In the genomic region with DNA sequence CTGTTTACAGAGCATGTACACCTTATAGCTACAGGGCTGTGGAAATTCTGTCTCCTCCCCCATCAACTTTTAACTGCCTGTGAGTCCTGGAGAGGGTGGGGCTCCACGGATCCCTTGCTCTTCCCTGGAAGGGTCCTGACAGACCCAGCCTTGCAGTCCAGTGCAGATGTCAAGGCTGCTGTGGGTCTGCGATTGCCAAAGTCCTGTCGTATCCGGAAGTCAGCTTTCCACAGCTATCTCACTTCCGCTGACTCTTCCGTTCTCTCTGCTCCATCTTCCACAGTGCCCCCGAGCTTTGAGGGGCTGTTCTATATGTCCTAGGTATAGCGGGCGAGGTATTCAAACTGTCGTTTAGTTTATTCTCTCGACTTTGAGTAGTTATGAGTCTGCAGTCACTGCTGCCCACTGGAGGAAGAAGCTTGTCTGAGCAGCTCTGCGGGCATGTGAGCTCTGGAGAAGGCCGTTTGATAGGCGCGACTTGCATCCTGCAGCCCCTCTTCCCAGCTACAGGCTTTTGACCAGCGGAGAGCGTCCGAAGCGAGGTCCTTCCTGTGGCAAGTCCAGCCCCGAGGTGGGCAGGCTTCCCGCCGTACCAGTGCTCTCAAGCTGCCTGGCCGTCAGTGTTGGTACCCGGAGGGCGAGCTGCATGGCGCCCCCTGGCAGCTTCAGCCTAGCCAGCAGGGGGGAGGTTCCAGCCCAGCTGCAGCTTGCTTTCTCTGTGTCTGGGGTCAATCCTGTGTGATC, we compare ENCODE assay signal across 7 mouse cellular contexts. TPM values are rescaled to one million over a fixed set of nuclear protein-coding genes. Genes with fewer than 3 reads are reported as not detected.
A peak's percentile ranks its signal among the peaks of the same experiment; 100 is the strongest.
DNase-seq lines count a peak whose midpoint lies in the region; ATAC-seq and TF ChIP-seq lines count a peak whose summit lies in the region.

No protein-coding gene starts in this region.

- peak; percentile 81 for ATAC-seq in granulocyte monocyte progenitor cell, adult 5-6 weeks (replicated peaks; ENCODE audit: poor library complexity, severe bottlenecking)
- ATAC-seq in intestine, embryonic 16.5 days: peak; percentile 67
- ATAC-seq in neural tube, embryonic 12.5 days (ENCODE audit: low FRiP score, low read depth): 0 out of 2 replicates have a peak, but pooled peaks have one; percentile 21

- TF ChIP-seq POLR2A in MEL (IDR thresholded peaks at IDR 0.05; ENCODE audit: control insufficient read depth in 1 of 2, insufficient read depth in 1 of 2, low read depth in 1 of 2, low read length in 2 of 2, poor library complexity in 1 of 2): no peak

- H3K27me3 ChIP-seq in MEL (ENCODE audit: control insufficient read depth in 1 of 2, insufficient read depth in 2 of 2, low read length in 2 of 2): no peaks in the 10 kb centered on the region
- no peaks in the 10 kb centered on the region for H3K27me3 ChIP-seq in intestine, embryonic 16.5 days (replicated peaks; ENCODE audit: control insufficient read depth, insufficient read depth, low read length)
- no peaks in the 10 kb centered on the region for H3K27me3 ChIP-seq in neural tube, embryonic 12.5 days (replicated peaks)

- TF ChIP-seq RAD21 in MEL (IDR thresholded peaks at IDR 0.05; ENCODE audit: low read depth, low read length): no peak

- H3K4me2 ChIP-seq in intestine, embryonic 16.5 days (ENCODE audit: low read depth, low read length): peak overlapping the region; percentile 57
- H3K4me2 ChIP-seq in neural tube, embryonic 12.5 days (replicated peaks): peak overlapping the region; percentile 43

- no peaks in the 10 kb centered on the region for H3K79me2 ChIP-seq in MEL (ENCODE audit: control insufficient read depth, insufficient read depth, low read length, poor library complexity)

- peaks cover 3% of the 10 kb centered on the region in 2 experiments; a peak in 2 of 4 replicates for H3K36me3 ChIP-seq in MEL (ENCODE audit: control insufficient read depth in 1 of 2, insufficient read depth in 2 of 2, low read length in 2 of 2)
- no peaks in the 10 kb centered on the region for H3K36me3 ChIP-seq in intestine, embryonic 16.5 days (ENCODE audit: control insufficient read depth, insufficient read depth, low read length)
- no peaks in the 10 kb centered on the region for H3K36me3 ChIP-seq in neural tube, embryonic 12.5 days

- TF ChIP-seq CTCF in MEL (IDR thresholded peaks at IDR 0.05 in 2 of 3, conservative IDR thresholded peaks at IDR 0.05 in 1 of 3; ENCODE audit: control insufficient read depth in 1 of 3, insufficient read depth in 1 of 3, low read depth in 2 of 3, low read length in 3 of 3, poor library complexity in 1 of 3, severe bottlenecking in 1 of 3): peak in 2 of 3 experiments; percentile 23 to 48; a peak in 4 of 6 replicates

- H3K9me3 ChIP-seq in MEL (replicated peaks; ENCODE audit: insufficient read depth, low read length): no peaks in the 10 kb centered on the region
- no peaks in the 10 kb centered on the region for H3K9me3 ChIP-seq in intestine, embryonic 16.5 days (ENCODE audit: control insufficient read depth, low read length)
- H3K9me3 ChIP-seq in neural tube, embryonic 12.5 days: no peaks in the 10 kb centered on the region

- 27% methylated on average over 26 of the region's 26 CpGs for WGBS in intestine, embryonic 16.5 days
- 50% methylated on average over 26 of the region's 26 CpGs for WGBS in neural tube, embryonic 12.5 days

- TF ChIP-seq EP300 in MEL (IDR thresholded peaks at IDR 0.05; ENCODE audit: low read depth in 1 of 2, low read length in 2 of 2): no peak

- no peak overlapping the region for H3K9ac ChIP-seq in MEL (ENCODE audit: control insufficient read depth, low read depth, low read length, poor library complexity, severe bottlenecking)
- H3K9ac ChIP-seq in intestine, embryonic 16.5 days (ENCODE audit: low read depth, low read length): peak overlapping the region; percentile 60
- no peak overlapping the region for H3K9ac ChIP-seq in neural tube, embryonic 12.5 days

- no peak overlapping the region for H3K4me3 ChIP-seq in MEL (ENCODE audit: control insufficient read depth in 1 of 2, insufficient read depth in 1 of 2, low read depth in 2 of 2, low read length in 2 of 2)
- peak overlapping the region; percentile 44 for H3K4me3 ChIP-seq in intestine, embryonic 16.5 days (ENCODE audit: low read length)
- H3K4me3 ChIP-seq in neural tube, embryonic 12.5 days: no peak overlapping the region

- no peak overlapping the region for H3K27ac ChIP-seq in MEL (ENCODE audit: control insufficient read depth, low read depth, low read length)
- H3K27ac ChIP-seq in intestine, embryonic 16.5 days (ENCODE audit: low read length): peak overlapping the region; percentile 12; the same call in 1 of the 2 replicates
- no peak overlapping the region for H3K27ac ChIP-seq in neural tube, embryonic 12.5 days

- peaks cover 0 to under 1% of the 10 kb centered on the region in 2 experiments; a peak in 2 of 4 replicates for H3K4me1 ChIP-seq in MEL (ENCODE audit: control insufficient read depth in 1 of 2, insufficient read depth in 2 of 2, low read length in 2 of 2)
- H3K4me1 ChIP-seq in intestine, embryonic 16.5 days (ENCODE audit: control insufficient read depth, insufficient read depth, low read length): peaks cover 9% of the 10 kb centered on the region; the same call in 1 of the 2 replicates
- H3K4me1 ChIP-seq in neural tube, embryonic 12.5 days: peaks cover 6% of the 10 kb centered on the region; the same call in 1 of the 2 replicates

- DNase-seq in MEL (ENCODE audit: low read depth, low spot score): no peak
- peak; percentile 70 to 80 for DNase-seq in adrenal gland, postnatal 36 days
- peak; percentile 39 for DNase-seq in lung, adult 18-20 months
- peak; percentile 23 to 61 for DNase-seq in thymus, postnatal 10 days (ENCODE audit: low spot score in 2 of 2)

TF ChIP-seq in MEL, 35 proteins besides CTCF, POLR2A, EP300 and RAD21:
- TF ChIP-seq MAZ (IDR thresholded peaks at IDR 0.05; ENCODE audit: low read depth, low read length) (no peak), SMC3 (IDR thresholded peaks at IDR 0.05; ENCODE audit: low read depth, low read length) (peak; percentile 18; the same call in 1 of the 2 replicates)
TF ChIP-seq in MEL: peak in this region for 1.

RNA-seq across cellular contexts. Expression of gene Pigk, which starts 49.4 kb away (rescaled TPM):
- 17.8 and 19.3 TPM in 2 replicates for total RNA-seq in MEL (2012; rRNA removed)
- 10 to 100 TPM in 1 of 2 experiments, not detected in 1; 14.6 TPM for polyA plus RNA-seq in MEL (2012; ENCODE audit: insufficient read depth in 1 of 2, insufficient read length in 2 of 2, low read depth in 1 of 2, low replicate concordance in 2 of 2, missing spikeins in 1 of 2)
- total RNA-seq in adrenal gland, postnatal 36 days (2021): 10 to 100 TPM; 58.8 to 69.0 TPM
- 22.2 and 36.8 TPM in 2 replicates for total RNA-seq in granulocyte monocyte progenitor cell, adult 5-6 weeks (2014; fragmentation: Nextera tagmentation)
- 56.7 and 67.0 TPM in 2 replicates for total RNA-seq in granulocyte monocyte progenitor cell, adult 5-6 weeks (2017)
- 32.8 and 35.9 TPM in 2 replicates for polyA plus RNA-seq in intestine, embryonic 16.5 days (2015; fragmentation: Nextera tagmentation; extraction: Ambion mirVana)
- polyA plus RNA-seq in neural tube, embryonic 12.5 days (2016; fragmentation: Nextera tagmentation; extraction: Ambion mirVana): 37.8 and 45.9 TPM in 2 replicates

Comparison
In these comparisons a context has a peak if more than half of its experiments do, and no peak if none do; other contexts are left out.
1. ATAC-seq: peak in every context shown above with its lines; median percentile 81 in granulocyte monocyte progenitor cell, adult 5-6 weeks; 67 in intestine, embryonic 16.5 days; 21 in neural tube, embryonic 12.5 days.